Mouse (Mus musculus) liver, embryonic 13.5 days (tissue): ENCODE data around the gene Nuak1. TPM values are rescaled to one million over a fixed set of nuclear protein-coding genes. Genes with fewer than 3 reads are reported as not detected.

Experiments used
- ATAC-seq: fragments of 200-750 bp; cut with Nextera tagmentation; 2 replicates; pipeline ENCODE4 v1.8.0; 2017; ENCODE audit warnings: low read depth, mild to moderate bottlenecking, moderate number of reproducible peaks, moderate library complexity
- DNase-seq: peaks from one replicate; pipeline ENCODE4 v3.0.0; 2022
- H3K27ac ChIP-seq: fragments of 300-500 bp; sonication (generic); 2 replicates; pipeline ENCODE4 v1.5.1; 2015; ENCODE audit warnings: moderate library complexity, mild to moderate bottlenecking, inconsistent platforms
- H3K27me3 ChIP-seq: fragments of 300-500 bp; sonication (generic); 2 replicates; pipeline ENCODE4 v1.6.1; 2015; ENCODE audit warnings: mild to moderate bottlenecking, inconsistent platforms
- H3K36me3 ChIP-seq: fragments of 300-500 bp; sonication (generic); 2 replicates; pipeline ENCODE4 v1.6.1; 2015; ENCODE audit warnings: mild to moderate bottlenecking, inconsistent platforms
- H3K4me1 ChIP-seq: fragments of 300-500 bp; sonication (generic); replicated peaks from 2 replicates; pipeline ENCODE4 v1.6.1; 2015; ENCODE audit warnings: inconsistent platforms
- H3K4me2 ChIP-seq: fragments of 300-500 bp; sonication (generic); 2 replicates; pipeline ENCODE4 v1.6.1; 2015; ENCODE audit warnings: inconsistent platforms, mild to moderate bottlenecking, moderate library complexity
- H3K4me3 ChIP-seq: fragments of 300-500 bp; sonication (generic); replicated peaks from 2 replicates; pipeline ENCODE4 v1.5.1; 2015; ENCODE audit warnings: mild to moderate bottlenecking, inconsistent platforms
- H3K9ac ChIP-seq: fragments of 300-500 bp; sonication (generic); 2 replicates; pipeline ENCODE4 v1.6.1; 2015; ENCODE audit warnings: mild to moderate bottlenecking, inconsistent platforms
- H3K9me3 ChIP-seq: fragments of 300-500 bp; sonication (generic); replicated peaks from 2 replicates; pipeline ENCODE4 v1.6.1; 2016; ENCODE audit warnings: inconsistent platforms
- WGBS: fragments of 180-500 bp; shearing (Covaris S2); methylation state at CpG from one replicate; pipeline ENCODE4 v1.1.7; 2015; ENCODE audit not compliant: insufficient replicate concordance; 5-methylcytosine and 5-hydroxymethylcytosine counted together
- polyA plus RNA-seq: library from polyadenylated mRNA; unstranded; fragments of >200 nt; fragmentation: Nextera tagmentation; extraction: Ambion mirVana; gene quantifications from 2 replicates; pipeline ENCODE4 v1.2.1, GENCODE M21; 2015

Gene Nuak1
- polyA plus RNA-seq, 1 experiment from 2014 or later: 0.12 TPM

DNA sequence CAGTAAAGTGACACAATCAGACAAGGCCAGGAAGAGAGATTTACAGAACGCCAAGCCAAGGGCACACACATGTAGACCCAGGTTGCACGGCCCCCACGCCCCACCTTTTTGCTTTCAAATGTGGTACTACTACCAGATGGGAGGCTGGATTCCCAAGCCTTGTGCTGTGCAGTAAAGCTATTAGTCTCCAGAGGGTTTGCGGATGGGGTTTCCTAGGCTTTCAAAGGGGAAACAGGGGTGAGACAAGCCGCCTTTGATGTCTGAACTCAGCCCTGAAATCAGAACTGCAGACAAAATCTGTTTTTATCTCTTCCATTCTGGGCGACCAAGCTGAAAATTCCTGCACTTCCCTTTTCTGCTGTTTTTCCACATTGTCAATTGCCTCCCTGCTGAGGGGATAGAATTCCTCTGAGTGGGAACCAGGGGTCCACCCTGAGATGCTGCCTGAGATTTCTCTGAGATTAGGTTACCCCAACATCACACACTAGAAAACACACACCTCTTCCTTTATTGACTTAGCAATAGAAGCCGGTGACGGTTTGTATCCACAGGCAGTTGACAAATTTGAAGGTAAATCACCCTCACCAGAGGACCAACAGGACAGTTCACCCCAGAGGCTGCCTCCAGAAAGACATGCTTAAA is 35.1 kb downstream of the Nuak1 start:
- ATAC-seq (no peak), DNase-seq (no peak)
- Histone ChIP-seq H3K36me3 (no peaks in the 10 kb centered on the region), H3K27ac (no peak overlapping the region), H3K4me1 (no peaks in the 10 kb centered on the region), H3K4me3 (no peak overlapping the region), H3K27me3 (no peaks in the 10 kb centered on the region), H3K9me3 (no peaks in the 10 kb centered on the region), H3K4me2 (no peak overlapping the region), H3K9ac (no peak overlapping the region)
- 62% methylated on average over 8 of the region's 8 CpGs for WGBS

DNA sequence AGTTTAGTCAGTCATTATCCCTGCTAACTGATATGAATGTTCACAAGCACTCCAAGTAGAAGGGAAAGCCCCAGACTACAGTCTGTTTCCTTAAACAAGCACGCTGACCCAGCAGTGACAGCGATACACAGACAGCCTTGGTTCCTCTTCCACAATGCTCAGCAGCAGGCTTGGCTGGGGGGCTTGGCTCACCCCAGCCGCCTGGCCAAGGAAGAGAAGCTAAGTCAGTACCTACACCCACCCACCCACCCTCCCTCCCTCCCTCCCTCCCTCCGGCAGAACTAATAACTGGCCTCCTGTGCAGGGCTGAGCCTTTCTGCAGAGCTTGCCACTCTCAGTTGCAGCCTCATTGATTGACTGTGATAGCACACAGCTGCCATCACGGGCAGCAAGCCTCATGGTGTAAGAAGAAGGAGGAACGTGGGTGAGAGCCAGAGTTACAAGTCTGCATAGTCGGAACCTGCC is 38.5 kb downstream of the Nuak1 start:
- DNase-seq: no peak
- WGBS: 15% methylated on average over 6 of the region's 7 CpGs
- 0 out of 2 replicates have a peak, but pooled peaks have one; percentile 36 for ATAC-seq

DNA sequence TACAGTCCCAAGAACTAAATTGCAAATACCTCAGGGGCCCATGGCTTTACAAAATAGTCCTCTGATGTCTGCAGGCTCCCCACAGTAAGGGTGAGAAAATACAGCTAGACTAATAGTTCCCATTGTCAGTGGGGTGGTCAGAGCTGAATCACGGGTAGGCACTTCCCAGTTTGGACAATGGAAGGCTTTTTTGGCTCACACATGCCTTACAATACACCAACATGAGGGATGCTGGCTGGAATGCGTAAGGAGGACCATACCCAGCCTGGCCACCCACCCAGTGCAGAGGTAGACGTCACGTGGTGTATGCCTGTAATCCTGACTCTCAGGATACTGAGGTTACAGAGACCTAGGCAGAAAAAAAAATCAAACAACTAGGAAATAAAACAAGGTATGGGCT is 39.2 kb downstream of the Nuak1 start:
- Histone ChIP-seq H3K27me3 (no peaks in the 10 kb centered on the region), H3K27ac (no peak overlapping the region), H3K4me3 (no peak overlapping the region), H3K9me3 (no peaks in the 10 kb centered on the region), H3K9ac (no peak overlapping the region), H3K36me3 (no peaks in the 10 kb centered on the region), H3K4me2 (no peak overlapping the region), H3K4me1 (no peaks in the 10 kb centered on the region)
- WGBS: 59% methylated on average over 4 of the region's 4 CpGs
- no peak for ATAC-seq
- DNase-seq: no peak

More for the DNA sequence above, 38.5 kb downstream of the Nuak1 start:
- Histone ChIP-seq H3K9ac (no peak overlapping the region), H3K4me3 (no peak overlapping the region), H3K36me3 (no peaks in the 10 kb centered on the region), H3K4me1 (no peaks in the 10 kb centered on the region), H3K27ac (no peak overlapping the region), H3K9me3 (no peaks in the 10 kb centered on the region), H3K4me2 (no peak overlapping the region), H3K27me3 (no peaks in the 10 kb centered on the region)

- no peak overlapping the region for H3K4me3 ChIP-seq
- 59% methylated on average over 7 of the region's 7 CpGs for WGBS
- no peaks in the 10 kb centered on the region for H3K9me3 ChIP-seq
- no peak overlapping the region for H3K9ac ChIP-seq
- no peaks in the 10 kb centered on the region for H3K27me3 ChIP-seq
- H3K4me2 ChIP-seq: no peak overlapping the region
- ATAC-seq (no peak), DNase-seq (no peak)
- no peaks in the 10 kb centered on the region for H3K36me3 ChIP-seq
- peaks cover 5% of the 10 kb centered on the region; the same call in 1 of the 2 replicates for H3K4me1 ChIP-seq
- no peak overlapping the region for H3K27ac ChIP-seq
Measured at GRCm38 (mm10) chr10:84400037-84400681, 40.2 kb downstream of the Nuak1 start.

DNA sequence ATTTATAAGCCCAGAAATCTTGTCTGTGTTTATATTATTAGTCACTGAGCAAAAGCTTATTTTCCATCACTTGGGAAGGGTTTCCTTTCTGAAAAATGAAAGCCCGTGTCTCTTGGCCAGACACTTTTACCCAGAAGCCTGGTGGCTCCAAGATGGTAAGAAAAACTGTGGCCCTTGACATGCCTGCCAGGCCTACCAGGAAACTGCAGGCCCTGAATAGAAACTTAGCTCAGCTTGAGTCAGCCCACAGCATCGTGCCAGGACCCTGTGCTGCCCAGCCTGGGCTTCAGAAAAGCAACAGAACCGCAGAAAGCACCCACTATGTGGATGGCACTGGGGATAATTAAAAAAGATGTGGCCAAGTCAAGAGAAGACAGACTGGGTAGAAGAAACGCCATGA is 43.1 kb downstream of the Nuak1 start:
- no peak overlapping the region for H3K9ac ChIP-seq
- peaks cover 5% of the 10 kb centered on the region; the same call in 1 of the 2 replicates for H3K4me1 ChIP-seq
- H3K27ac ChIP-seq: no peak overlapping the region
- H3K4me3 ChIP-seq: no peak overlapping the region
- WGBS: 66% methylated on average over 4 of the region's 4 CpGs
- no peak for DNase-seq
- no peaks in the 10 kb centered on the region for H3K9me3 ChIP-seq
- H3K27me3 ChIP-seq: no peaks in the 10 kb centered on the region
- no peak for ATAC-seq
- no peaks in the 10 kb centered on the region for H3K36me3 ChIP-seq
- no peak overlapping the region for H3K4me2 ChIP-seq

DNA sequence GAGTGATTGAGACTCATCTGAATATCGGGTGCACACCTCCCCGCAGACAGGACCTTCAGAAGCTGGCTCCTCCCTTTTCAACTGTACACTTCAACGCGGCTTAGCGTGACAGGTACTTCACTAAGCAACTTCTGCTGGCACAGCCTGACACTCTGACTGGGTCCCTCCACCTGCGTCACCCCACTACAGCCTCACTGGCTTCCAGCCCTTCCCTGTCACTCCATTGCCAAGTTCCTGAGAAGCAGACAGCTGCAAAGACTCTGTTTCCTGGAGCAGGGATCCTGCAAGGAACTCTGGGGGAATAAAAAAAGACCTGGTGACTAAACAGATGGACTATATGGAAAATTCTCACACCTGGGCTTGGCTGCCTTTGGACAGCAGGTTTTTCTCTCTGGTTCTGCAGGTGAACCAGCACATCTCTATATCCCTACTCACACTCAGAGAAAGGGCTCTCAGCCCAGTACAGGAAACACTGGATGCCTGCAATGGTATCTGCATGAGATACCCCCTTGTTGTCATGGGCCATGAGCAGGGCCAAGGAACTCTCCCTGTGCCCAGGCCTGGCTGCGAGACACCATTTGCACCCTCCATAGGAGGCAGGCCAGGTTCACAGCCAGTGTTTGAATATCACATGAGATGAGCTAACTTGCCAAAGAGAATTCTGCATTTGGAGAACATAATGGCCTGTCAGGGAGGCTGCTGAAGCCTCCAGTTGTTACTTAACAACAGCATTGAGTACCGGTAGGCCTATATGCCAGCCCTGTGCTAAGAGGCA is 44.3 kb downstream of the Nuak1 start:
- H3K4me3 ChIP-seq: no peak overlapping the region
- no peak overlapping the region for H3K4me2 ChIP-seq
- DNase-seq (no peak), ATAC-seq (no peak)
- H3K4me1 ChIP-seq: peaks cover 5% of the 10 kb centered on the region; the same call in 1 of the 2 replicates
- H3K27me3 ChIP-seq: no peaks in the 10 kb centered on the region
- 66% methylated on average over 8 of the region's 8 CpGs for WGBS
- H3K9ac ChIP-seq: no peak overlapping the region
- no peaks in the 10 kb centered on the region for H3K9me3 ChIP-seq
- H3K36me3 ChIP-seq: no peaks in the 10 kb centered on the region
- no peak overlapping the region for H3K27ac ChIP-seq

GRCm38 (mm10) chr10:84395259-84395658 is 45.1 kb downstream of the Nuak1 start:
- DNase-seq (no peak), ATAC-seq (no peak)
- Histone ChIP-seq H3K4me1 (peaks cover 5% of the 10 kb centered on the region; the same call in 1 of the 2 replicates), H3K9ac (no peak overlapping the region), H3K9me3 (no peaks in the 10 kb centered on the region), H3K36me3 (no peaks in the 10 kb centered on the region), H3K27me3 (no peaks in the 10 kb centered on the region), H3K27ac (no peak overlapping the region), H3K4me2 (no peak overlapping the region), H3K4me3 (no peak overlapping the region)
- 31% methylated on average over 5 of the region's 5 CpGs for WGBS

GRCm38 (mm10) chr10:84393881-84394280 is 46.5 kb downstream of the Nuak1 start:
- ATAC-seq (no peak), DNase-seq (no peak)
- H3K4me2 ChIP-seq: no peak overlapping the region
- H3K9ac ChIP-seq: no peak overlapping the region
- no peak overlapping the region for H3K27ac ChIP-seq
- H3K4me3 ChIP-seq: no peak overlapping the region
- H3K36me3 ChIP-seq: no peaks in the 10 kb centered on the region
- WGBS: 71% methylated on average over 12 of the region's 12 CpGs
- peaks cover 6% of the 10 kb centered on the region for H3K4me1 ChIP-seq
- H3K9me3 ChIP-seq: no peaks in the 10 kb centered on the region
- no peaks in the 10 kb centered on the region for H3K27me3 ChIP-seq

DNA sequence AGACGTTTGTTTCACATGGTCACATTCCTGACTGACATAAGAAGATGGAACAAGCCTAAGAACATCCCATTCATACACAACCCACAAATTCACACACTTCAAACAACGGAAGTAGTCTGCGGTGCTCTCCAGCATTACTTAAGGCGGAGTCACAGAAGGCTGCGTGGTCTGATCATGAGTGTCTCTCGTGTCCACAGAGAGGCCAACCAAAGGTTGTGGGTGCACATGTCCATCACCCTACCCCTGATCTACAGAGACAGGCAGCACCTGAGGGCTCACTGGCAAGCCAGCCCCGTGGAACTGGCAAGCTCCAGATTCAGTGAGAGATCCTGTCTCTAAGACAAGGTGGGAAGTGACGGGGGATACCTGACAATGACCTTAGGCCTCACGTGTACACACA is 47.0 kb downstream of the Nuak1 start:
- Histone ChIP-seq H3K9me3 (no peaks in the 10 kb centered on the region), H3K4me2 (no peak overlapping the region), H3K4me1 (peaks cover 10% of the 10 kb centered on the region), H3K27ac (no peak overlapping the region), H3K9ac (no peak overlapping the region), H3K36me3 (no peaks in the 10 kb centered on the region), H3K27me3 (peaks cover under 1% of the 10 kb centered on the region; the same call in 1 of the 2 replicates), H3K4me3 (no peak overlapping the region)
- no peak for DNase-seq
- WGBS: 64% methylated on average over 9 of the region's 9 CpGs
- no peak for ATAC-seq

GRCm38 (mm10) chr10:84392723-84393081 is 47.7 kb downstream of the Nuak1 start:
- H3K4me2 ChIP-seq: no peak overlapping the region
- DNase-seq (no peak), ATAC-seq (no peak)
- H3K9ac ChIP-seq: no peak overlapping the region
- peaks cover 18% of the 10 kb centered on the region for H3K4me1 ChIP-seq
- no peak overlapping the region for H3K4me3 ChIP-seq
- H3K36me3 ChIP-seq: no peaks in the 10 kb centered on the region
- peaks cover 5% of the 10 kb centered on the region for H3K27me3 ChIP-seq
- H3K9me3 ChIP-seq: no peaks in the 10 kb centered on the region
- WGBS: 83% methylated on average over 3 of the region's 3 CpGs
- no peak overlapping the region for H3K27ac ChIP-seq

DNA sequence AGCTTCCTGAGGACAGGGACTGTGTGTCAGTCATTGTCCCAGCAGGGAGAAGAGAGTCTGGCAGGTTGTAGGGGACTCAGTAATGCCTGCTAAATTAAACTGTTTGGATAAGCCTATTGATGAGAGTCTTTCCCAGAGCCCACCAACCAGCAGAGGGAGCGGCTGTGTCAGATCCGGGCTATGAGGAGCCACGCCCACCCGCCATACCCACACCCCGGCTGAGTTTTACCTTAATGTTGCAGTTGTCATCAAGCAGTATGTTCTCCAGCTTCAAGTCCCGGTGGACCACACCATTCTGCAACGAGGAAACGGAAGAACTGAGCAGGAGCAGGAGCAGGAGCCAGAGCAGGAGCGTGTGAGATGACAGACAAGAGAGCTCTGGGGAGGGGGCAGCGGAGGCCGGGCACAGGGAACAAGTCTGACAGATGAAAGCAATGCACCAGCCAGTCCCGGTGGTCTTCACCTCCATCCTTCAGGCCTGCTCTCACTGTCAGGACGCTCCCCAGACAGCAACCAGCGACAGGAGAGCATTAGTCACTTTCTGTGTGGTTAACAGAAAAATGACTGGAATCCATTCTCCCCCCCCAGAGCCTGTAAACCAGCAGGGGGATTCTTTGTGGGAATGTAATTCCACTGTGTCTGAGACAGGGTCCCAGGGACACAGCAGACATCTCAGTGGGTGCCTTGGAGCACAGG is 48.2 kb downstream of the Nuak1 start:
- no peak overlapping the region for H3K4me2 ChIP-seq
- DNase-seq: no peak
- no peak overlapping the region for H3K9ac ChIP-seq

More for the DNA sequence above, 48.2 kb downstream of the Nuak1 start:
- H3K27me3 ChIP-seq: peaks cover 5% of the 10 kb centered on the region
- H3K4me3 ChIP-seq: no peak overlapping the region
- H3K36me3 ChIP-seq: no peaks in the 10 kb centered on the region
- no peaks in the 10 kb centered on the region for H3K9me3 ChIP-seq
- H3K27ac ChIP-seq: no peak overlapping the region
- ATAC-seq: no peak
- 27% methylated on average over 14 of the region's 14 CpGs for WGBS
- peaks cover 21% of the 10 kb centered on the region for H3K4me1 ChIP-seq
